Mouse (Mus musculus): ENCODE measurements around the gene Smad5. TPM values are rescaled to one million over a fixed set of nuclear protein-coding genes. Genes with fewer than 3 reads are reported as not detected.

Smad5 gene
- polyA plus RNA-seq (2014; fragmentation: Illumina TruSeq; extraction: RNeasy Lipid Tissue Mini Kit (QIAGEN cat#74804); ENCODE audit: low read depth, low replicate concordance): 50.3 TPM

GRCm38 (mm10) chr13:56702469-56703221, at the start of gene Smad5:
Gene Smad5, plus strand, starts transcription at chr13:56703010.

GRCm38 (mm10) chr13:56753192-56753951, 50.6 kb downstream of the Smad5 start, which contains the start of gene Gm45623:
Gene Gm45623, minus strand, starts transcription at chr13:56753827.

Other genes with a start within 250 kb of the Smad5 start
- gene Il9, start 220.8 kb upstream of the Smad5 start, polyA plus RNA-seq (2014; fragmentation: Illumina TruSeq; extraction: RNeasy Lipid Tissue Mini Kit (QIAGEN cat#74804); ENCODE audit: low read depth, low replicate concordance): not detected
- gene Fbxl21, start 180.5 kb upstream of the Smad5 start, polyA plus RNA-seq (2014; fragmentation: Illumina TruSeq; extraction: RNeasy Lipid Tissue Mini Kit (QIAGEN cat#74804); ENCODE audit: low read depth, low replicate concordance): 1.7 TPM
- not detected for gene Lect2, start 154.5 kb upstream of the Smad5 start, polyA plus RNA-seq (2014; fragmentation: Illumina TruSeq; extraction: RNeasy Lipid Tissue Mini Kit (QIAGEN cat#74804); ENCODE audit: low read depth, low replicate concordance)
- 20.5 TPM for gene Tgfbi, start 93.5 kb upstream of the Smad5 start, polyA plus RNA-seq (2014; fragmentation: Illumina TruSeq; extraction: RNeasy Lipid Tissue Mini Kit (QIAGEN cat#74804); ENCODE audit: low read depth, low replicate concordance)
- not detected for gene Gm45623, start 50.8 kb downstream of the Smad5 start, polyA plus RNA-seq (2014; fragmentation: Illumina TruSeq; extraction: RNeasy Lipid Tissue Mini Kit (QIAGEN cat#74804); ENCODE audit: low read depth, low replicate concordance)
- gene Trpc7, start 193.0 kb downstream of the Smad5 start, polyA plus RNA-seq (2014; fragmentation: Illumina TruSeq; extraction: RNeasy Lipid Tissue Mini Kit (QIAGEN cat#74804); ENCODE audit: low read depth, low replicate concordance): not detected